Mouse (Mus musculus) kidney, embryonic 15.5 days (tissue): ENCODE data around the gene Car4. TPM values are rescaled to one million over a fixed set of nuclear protein-coding genes. Genes with fewer than 3 reads are reported as not detected.

Experiments
- polyA plus RNA-seq: library from polyadenylated mRNA; unstranded; fragments of >200 nt; fragmentation: Nextera tagmentation; extraction: Ambion mirVana; gene quantifications from 2 replicates; pipeline ENCODE4 v1.2.1, GENCODE M21; 2015

Gene Car4
- polyA plus RNA-seq, 1 experiment from 2014 or later: 71.2 TPM

Other genes starting within 250 kb of the Car4 start
- 10.0 and 13.7 TPM in 2 replicates for gene Mrm1, start 138.3 kb upstream of the Car4 start, polyA plus RNA-seq
- 11.6 and 15.7 TPM in 2 replicates for gene Dhrs11, start 128.8 kb upstream of the Car4 start, polyA plus RNA-seq
- gene Ggnbp2, start 87.0 kb upstream of the Car4 start, polyA plus RNA-seq: 66.2 and 68.1 TPM in 2 replicates
- 11.1 and 12.3 TPM in 2 replicates for gene Myo19, start 77.6 kb upstream of the Car4 start, polyA plus RNA-seq
- gene Pigw, start 77.5 kb upstream of the Car4 start, polyA plus RNA-seq: 3.7 and 4.9 TPM in 2 replicates
- 60.0 and 65.0 TPM in 2 replicates for gene Znhit3, start 41.4 kb upstream of the Car4 start, polyA plus RNA-seq
- 3.6 and 5.9 TPM in 2 replicates for gene Usp32, start 182.4 kb downstream of the Car4 start, polyA plus RNA-seq
- gene 1700125H20Rik, start 212.6 kb downstream of the Car4 start, polyA plus RNA-seq: 0.32 and 0.42 TPM in 2 replicates